Mouse (Mus musculus) retina, adult 2 months (tissue): ENCODE results near the gene Tm9sf3.
"Not testable (repeated sequence)": the region's sequence is repeated elsewhere in the genome, so short reads cannot be mapped to it uniquely, and the experiment has no call there.

ENCODE experiments used
- DNase-seq: peaks from one replicate; pipeline ENCODE4 v3.0.0-alpha.2; 2012; ENCODE audit warnings: low read depth, low spot score

The Tm9sf3 gene

DNA sequence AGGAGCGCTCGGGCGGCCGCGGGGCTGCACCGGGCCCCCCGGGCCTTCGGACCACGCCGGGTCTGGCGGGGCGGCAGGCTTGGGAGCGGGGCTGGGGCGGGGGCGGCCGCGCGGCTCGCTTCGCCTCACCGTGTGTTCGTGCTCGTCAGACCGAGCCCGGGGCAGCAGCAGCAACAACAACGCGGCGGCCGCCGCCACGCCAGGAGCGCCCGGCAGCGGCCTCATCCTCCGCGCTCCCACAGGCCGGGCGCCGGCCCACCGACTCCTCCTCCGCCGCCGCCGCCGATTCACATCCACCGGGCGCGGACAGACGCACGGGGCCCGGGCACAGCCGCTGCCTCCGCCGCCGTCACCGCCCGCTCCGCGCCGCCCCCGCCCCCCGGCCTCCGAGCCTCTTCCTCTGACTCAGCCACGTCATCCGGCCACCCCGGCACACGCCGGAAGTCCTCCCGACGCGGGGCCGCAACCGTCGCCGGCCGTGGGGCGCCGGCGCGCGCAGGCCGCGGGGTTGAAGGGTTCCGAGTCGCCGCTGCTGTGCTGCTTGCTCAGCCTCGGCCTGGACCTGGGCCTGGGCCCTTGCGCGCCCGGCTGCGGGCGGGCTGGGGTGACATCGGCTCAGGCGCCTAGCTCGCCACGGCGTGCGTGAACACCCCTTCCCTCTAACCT, at the start of gene Tm9sf3:
TSS of gene Tm9sf3 (minus strand) at position 368 of the 666 bp plus-strand sequence.
- DNase-seq, result peak; percentile 67

- DNase-seq, result not testable (repeated sequence)
These were observed 48.8 kb upstream of the Tm9sf3 start for GRCm38 (mm10) chr19:41312587-41312986.

GRCm38 (mm10) chr19:41312027-41312426, 48.2 kb upstream of the Tm9sf3 start:
- DNase-seq, result no peak

GRCm38 (mm10) chr19:41310971-41311703, 47.3 kb upstream of the Tm9sf3 start:
- peak; percentile 6 for DNase-seq

- DNase-seq, result no peak
These were observed 40.1 kb upstream of the Tm9sf3 start for GRCm38 (mm10) chr19:41303933-41304332.

- no peak for DNase-seq
These were observed 39.6 kb upstream of the Tm9sf3 start for GRCm38 (mm10) chr19:41303433-41303832.

GRCm38 (mm10) chr19:41301856-41302255, 38.1 kb upstream of the Tm9sf3 start:
- no peak for DNase-seq

DNA sequence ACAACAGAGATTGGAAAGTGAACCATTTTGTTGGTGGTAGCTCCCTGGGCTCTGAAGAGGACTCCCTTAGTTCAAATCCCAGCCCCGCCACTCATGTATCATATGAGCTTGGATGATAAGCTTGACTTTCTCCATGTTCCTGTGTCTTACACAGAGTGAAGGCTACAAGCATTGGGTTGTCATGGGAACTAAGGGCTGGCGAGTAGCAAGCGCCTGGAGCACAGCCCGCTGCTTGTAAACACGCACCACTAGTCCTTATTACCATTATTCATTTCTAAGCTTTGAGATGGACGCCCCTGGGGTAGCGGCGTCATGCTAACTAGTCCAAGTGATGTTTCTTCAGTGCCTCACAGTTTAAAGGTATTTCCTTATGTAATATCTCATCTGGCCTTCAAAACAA, 35.6 kb upstream of the Tm9sf3 start:
- DNase-seq, result no peak

DNA sequence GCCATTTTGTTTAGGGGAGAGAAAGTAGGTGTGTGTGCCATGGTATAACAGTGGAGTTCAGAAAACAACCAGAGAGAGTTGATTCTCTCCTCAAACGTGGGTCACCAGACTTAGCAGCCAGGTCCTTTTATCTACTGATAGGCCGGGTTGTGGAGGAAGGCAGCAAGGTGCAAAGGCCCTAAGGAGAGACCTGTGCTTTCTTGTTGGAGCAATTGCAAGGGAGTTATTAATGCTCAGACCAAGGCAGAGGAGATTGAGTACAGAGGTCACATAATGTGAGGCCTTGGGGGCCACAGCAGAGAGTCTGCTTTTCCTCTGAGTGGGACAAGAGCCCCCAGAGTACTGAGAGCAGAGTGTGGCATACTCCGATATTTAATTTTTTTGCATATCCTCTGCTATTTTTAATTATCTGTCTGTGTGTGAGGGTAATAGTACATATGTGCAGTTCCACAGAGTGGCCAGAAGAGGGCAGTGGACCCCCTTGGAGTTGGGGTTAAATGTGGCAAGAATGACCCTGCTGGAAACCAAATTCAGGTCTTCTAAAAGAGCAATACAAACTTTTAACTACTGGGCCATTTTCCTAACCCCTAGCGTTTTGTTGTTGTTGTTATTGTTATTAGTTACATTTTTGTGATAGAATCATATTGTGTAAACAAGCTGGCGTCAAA, 27.3 kb upstream of the Tm9sf3 start:
- DNase-seq, result no peak

DNA sequence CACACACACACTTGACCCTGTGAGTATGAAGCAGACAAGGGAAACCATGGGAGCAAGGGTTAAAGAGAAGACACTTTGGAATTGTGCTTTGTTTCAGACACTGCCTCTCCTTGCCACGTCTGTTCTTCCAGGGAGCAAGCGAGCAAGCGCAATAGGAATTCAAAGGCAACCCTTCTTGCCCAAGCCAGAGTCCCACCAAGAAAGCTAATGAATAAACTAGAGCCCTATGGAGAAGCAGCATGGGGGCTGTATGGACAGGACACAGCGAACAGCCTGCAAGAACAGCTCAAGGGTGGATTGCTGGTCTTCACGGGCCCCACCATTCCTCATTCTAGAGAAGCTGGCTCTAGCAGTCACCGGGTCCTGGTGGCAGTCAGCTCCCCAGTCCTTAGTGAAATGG, 24.8 kb upstream of the Tm9sf3 start:
- no peak for DNase-seq

GRCm38 (mm10) chr19:41287224-41287623, 23.4 kb upstream of the Tm9sf3 start:
- DNase-seq, result no peak

- no peak for DNase-seq
These were observed 20.7 kb upstream of the Tm9sf3 start for GRCm38 (mm10) chr19:41284515-41284914.

- DNase-seq, result no peak
These were observed 18.9 kb upstream of the Tm9sf3 start for GRCm38 (mm10) chr19:41282718-41283117.

GRCm38 (mm10) chr19:41282216-41282615, 18.4 kb upstream of the Tm9sf3 start:
- no peak for DNase-seq

DNA sequence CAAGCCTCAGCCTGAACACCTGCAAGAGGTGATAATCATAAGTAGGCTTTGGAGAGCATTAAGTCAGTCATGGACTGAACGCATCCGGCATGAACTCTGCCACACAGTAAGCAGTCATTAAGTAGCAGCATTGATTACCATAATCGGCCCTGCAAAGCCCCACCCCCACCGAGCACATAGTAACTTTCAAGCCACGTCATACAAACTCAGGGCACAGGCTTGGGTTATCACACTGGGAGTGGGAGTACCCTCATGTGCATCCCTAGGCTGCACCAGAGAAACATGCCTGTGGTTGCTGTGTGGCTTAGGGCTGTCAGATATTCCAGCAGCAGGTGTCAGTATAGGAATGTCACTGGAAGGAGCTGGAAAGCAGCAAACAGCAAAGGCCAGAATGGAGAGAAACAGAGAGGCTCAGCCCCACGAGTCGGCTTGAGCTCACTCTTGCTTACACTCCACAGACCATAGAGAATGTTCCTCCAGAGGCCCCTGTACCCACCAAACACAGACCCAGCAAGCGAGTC, 16.0 kb upstream of the Tm9sf3 start:
- peak; percentile 39 for DNase-seq

DNA sequence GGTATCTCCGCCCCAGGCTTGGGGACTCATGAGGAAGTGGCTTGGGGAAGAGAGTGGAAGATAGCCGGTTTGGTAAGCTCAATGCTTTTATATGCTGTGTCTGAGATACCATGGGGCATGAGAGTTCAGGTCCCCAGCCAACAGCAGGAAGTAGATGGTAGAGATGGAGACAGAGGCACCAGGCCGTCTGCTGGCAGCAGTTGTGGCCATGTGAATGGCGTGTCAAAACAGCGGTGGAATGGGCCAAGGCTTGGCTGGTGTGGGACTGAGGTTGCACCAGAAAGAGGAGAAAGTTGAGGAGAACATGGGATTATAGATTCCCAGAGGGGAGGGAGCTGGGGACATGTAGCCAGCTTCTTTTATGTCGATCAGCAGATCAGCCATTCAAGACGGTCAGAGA, 14.8 kb upstream of the Tm9sf3 start:
- no peak for DNase-seq

GRCm38 (mm10) chr19:41275588-41275987, 11.8 kb upstream of the Tm9sf3 start:
- no peak for DNase-seq

DNA sequence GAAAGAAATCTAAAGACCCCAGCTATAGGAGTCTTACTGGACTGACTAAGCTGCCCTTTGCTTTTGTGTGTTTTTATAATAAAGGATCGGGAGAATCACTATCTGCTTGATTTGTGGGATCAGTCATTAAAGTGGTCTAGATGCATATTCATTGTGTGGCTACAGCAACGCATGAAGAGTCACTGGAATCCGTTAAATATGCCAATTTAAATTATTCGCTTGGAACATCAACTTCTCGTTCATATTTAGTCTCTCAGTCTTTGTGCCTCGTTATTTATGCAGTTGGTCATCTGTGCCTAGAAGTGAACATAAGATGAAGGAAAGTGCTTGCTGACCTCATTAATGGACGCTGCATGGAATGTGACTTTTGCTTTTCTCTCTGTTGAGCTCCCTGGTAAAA, 7.1 kb upstream of the Tm9sf3 start:
- no peak for DNase-seq

DNA sequence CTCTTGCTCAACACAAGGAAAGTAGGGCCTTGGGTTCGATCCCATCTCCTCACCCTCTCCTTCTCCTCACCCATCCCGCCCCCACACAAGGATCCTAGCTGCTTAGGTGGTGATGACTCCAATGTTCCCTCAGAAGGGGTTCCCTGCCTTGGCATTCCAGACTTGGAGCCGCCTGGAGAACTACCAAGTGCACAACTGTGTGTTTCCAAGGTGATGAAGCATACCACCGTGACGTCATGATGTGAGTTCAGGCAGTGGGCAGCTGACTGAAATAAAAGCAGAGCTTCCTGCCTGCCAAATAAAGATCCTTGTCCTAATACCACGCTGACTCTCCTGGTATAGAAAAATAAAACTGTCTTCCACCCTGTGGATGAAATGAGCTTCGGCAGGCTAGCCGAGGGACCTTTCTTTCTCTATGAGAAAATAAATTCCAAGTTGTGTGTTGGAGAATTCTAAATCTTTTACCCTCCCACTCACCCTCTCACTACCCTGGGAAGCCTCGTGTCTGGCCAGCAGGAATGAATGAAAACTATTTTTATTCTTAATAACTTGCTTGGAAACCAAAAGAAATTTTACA, 6.4 kb upstream of the Tm9sf3 start:
- no peak for DNase-seq

DNA sequence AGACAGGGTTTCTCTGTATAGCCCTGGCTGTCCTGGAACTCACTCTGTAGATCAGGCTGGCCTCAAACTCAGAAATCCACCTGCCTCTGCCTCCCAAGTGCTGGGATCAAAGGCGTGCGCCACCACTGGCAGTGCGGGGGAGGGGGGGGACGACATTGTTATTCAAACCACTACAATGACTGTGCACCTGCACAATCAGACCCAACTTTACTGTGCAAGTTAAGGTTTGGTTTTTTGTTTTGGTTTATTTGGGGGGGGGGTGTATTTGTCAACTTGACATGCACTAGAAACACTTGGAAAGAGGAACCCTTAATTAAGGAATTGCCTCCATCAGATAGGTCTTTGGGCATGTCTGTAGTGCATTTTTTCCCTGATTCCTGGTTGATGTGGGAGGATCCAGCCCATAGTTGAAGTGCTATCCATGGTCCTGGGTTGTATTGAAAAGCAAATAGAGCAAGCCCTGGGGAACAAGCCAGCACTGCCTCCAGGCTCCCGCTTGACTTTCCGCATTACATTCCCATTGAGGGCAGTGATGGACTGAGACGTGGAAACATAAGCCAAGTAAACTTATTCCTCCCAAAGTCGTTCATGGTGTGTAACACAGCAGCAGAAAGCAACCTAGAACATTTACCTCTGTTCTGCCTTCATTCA, 2.6 kb upstream of the Tm9sf3 start:
- no peak for DNase-seq

DNA sequence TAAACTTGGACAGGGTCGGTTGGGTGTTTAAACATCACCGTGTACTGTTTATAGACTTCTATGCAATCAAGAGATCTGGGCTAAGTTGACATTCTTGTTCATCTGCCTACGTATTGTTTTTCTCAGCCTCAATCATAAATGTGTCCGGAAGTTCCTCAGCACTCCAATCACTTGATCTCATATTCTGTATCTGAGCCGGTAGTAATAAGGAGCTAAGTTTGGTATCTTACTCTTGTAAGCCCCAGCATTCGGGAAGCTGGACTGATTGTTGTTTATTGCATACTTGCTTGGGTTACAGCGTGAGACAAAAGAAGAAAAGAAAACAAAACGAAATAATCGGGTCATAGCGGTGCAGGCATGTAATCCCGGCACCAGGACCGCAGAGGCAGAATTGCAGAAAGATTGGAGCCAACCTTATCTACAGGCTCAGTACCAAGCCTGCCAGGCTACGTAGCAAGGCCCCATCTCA, 568 bp upstream of the Tm9sf3 start:
- peak; percentile 30 for DNase-seq
